Mouse (Mus musculus) MEL-GATA-1-ER (cell line): ENCODE results near the gene 4930522H14Rik.

ENCODE experiments used
- DNase-seq: peaks from one replicate; pipeline ENCODE4 v3.0.0-alpha.2; 2012; ENCODE audit warnings: low read depth; ENCODE audit errors: extremely low read depth

Gene 4930522H14Rik

GRCm38 (mm10) chr4:109531111-109531510 lies at the start of gene 4930522H14Rik:
TSS of gene 4930522H14Rik (minus strand) at chr4:109531297.
- no peak for DNase-seq

- DNase-seq: no peak
Observed at GRCm38 (mm10) chr4:109578356-109578755, 47.3 kb upstream of the 4930522H14Rik start.

- DNase-seq: peak; percentile 28
Observed at GRCm38 (mm10) chr4:109576933-109577332, 45.8 kb upstream of the 4930522H14Rik start.

DNA sequence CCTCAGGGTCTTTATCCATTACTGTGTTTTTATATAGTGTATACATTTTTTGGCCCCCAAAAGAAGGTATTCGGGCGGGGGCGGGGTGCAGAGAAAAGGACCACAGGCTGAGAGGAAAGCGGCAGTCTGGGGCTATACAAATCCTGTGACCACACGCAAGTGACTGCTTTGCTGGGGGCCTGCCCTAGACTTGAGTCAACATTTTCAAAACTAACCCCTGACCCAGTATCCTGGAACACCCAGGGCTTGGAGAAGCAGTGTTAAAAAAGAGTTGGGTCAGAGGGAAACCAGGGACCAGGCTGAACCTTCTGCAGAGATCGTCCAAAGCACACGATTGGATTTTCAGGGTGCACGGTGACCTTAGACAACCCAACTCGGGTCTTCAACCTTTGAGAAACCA lies 43.7 kb upstream of the 4930522H14Rik start:
- DNase-seq: no peak

GRCm38 (mm10) chr4:109574331-109574730 lies 43.2 kb upstream of the 4930522H14Rik start:
- no peak for DNase-seq

DNA sequence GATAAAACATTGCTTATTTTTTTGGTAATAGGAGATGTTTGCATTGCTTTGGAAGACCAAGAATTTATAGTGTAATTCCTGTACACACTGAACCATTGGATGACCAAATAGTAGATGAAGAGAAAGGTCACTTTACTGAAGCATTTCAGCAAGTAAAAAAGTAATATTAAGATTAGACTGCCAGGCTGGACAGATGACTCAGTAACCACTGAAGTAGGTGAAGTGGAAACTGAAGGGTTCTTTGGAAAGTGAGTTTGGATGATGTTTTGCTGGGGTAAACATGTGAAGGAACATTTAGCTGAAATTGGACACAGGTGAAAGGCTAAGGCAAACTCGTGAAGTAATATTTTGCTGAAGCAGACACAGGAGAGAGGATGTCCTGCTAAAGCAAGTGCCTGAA lies 41.5 kb upstream of the 4930522H14Rik start:
- DNase-seq: no peak

GRCm38 (mm10) chr4:109569421-109569820 lies 38.3 kb upstream of the 4930522H14Rik start:
- no peak for DNase-seq

GRCm38 (mm10) chr4:109568959-109569358 lies 37.9 kb upstream of the 4930522H14Rik start:
- no peak for DNase-seq

DNA sequence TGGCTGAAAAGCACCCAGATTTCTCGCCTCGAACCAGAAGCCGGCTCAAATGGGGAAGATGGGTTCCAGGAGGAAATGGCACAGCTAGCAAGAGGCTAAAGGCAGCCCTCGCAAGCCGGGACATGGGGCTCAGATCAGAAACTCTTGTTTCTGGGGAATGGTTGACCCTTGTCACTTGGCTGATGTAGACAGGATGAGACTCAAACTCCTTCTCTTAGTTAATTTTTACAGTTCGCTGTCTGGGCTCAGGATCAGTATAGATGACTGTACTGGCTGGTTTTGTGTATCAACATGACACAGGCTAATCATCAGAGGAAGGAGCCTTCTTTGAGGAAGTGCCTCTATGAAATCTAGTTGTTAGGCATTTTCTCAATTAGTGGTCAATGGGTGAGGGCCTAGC lies 33.6 kb upstream of the 4930522H14Rik start:
- no peak for DNase-seq

- DNase-seq: no peak
Observed at GRCm38 (mm10) chr4:109550338-109551150, 19.4 kb upstream of the 4930522H14Rik start.

DNA sequence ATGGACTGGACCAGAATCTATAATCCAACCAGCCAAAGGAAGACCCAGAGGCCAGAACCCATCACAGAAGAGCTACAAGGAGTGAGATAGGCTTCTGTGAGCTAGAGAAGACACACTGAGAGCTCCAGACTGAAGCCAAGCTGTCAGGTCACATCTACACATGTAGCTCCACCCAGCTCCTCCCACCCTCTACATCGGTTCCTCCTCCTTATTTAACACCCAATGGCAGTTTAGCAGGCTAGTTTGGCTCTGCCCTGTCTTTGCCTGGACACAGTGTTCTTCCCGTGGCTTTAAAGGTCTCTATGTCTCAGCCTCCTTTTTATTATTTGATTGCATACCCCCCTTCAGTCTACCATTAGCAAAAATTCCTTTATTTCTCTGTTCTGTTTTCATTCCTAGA lies 16.2 kb upstream of the 4930522H14Rik start:
- DNase-seq: peak; percentile 22

- DNase-seq: no peak
Observed at GRCm38 (mm10) chr4:109546538-109546937, 15.4 kb upstream of the 4930522H14Rik start.

DNA sequence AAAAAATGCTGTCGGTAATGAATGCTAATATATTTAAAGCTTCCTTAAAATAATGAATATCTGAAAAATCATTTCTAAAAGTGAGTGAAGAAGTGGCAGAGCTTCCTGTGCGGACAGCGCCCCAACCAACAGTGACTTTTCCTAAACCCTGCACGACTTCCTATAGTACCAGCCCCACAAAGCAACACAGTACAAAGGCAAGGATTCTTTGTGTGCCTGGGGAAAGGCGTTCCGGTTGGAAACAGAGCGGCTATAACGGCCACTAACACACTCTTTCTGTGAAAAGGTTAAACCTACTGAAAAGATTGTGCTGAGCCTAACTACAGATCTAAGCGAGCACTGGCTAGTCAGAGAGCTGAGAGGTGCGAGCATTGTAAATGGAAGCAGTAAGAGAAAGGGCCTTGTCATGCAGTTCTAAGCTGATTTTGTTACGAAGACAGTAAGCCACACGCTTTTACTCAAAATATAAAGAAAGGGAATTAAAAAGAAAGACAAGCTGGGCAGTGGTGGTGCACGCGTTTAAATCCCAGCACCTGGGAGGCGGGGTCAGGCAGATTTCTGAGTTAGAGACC lies 766 bp downstream of the 4930522H14Rik start:
- no peak for DNase-seq

- DNase-seq: peak; percentile 63
Observed at GRCm38 (mm10) chr4:109504885-109505284, 26.2 kb downstream of the 4930522H14Rik start.

DNA sequence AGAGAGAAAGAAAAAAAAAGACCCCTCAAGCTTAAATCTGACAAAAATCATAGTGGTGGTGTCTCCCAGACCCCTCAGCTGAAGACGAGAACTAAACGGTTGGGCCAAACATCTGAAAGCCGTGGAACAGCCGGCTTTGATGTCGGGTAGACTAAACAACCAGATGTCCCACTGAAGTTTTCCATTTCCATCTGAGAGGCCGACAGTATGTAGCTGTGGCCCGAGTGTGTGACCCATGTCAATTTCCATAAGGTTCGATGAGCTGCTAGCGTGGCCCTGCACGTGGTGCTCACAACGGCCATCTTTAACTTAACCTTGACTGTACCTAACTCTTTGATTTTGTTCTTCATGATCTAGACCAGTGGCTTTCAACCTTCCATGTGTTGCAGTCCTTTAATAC lies 32.6 kb downstream of the 4930522H14Rik start:
- DNase-seq: no peak

- no peak for DNase-seq
Observed at GRCm38 (mm10) chr4:109493581-109493980, 37.5 kb downstream of the 4930522H14Rik start.

DNA sequence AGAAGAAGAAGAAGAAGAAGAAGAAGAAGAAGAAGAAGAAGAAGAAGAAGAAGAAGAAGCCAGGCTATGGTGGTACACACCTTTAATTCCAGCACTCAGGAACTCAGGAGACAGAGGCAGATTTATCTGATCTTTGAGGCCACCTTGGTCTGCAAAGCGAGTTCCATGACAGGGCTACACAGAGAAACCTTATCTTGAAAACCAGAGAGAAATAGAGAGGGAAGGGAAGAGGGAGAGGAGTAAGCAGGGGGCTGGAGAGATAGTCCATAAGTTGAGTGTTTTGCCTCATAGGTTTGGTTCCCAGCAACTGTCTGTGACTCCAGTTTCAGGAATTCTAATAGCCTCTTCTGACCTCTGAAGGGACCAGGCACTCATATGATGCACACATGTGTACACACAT lies 42.3 kb downstream of the 4930522H14Rik start:
- no peak for DNase-seq

DNA sequence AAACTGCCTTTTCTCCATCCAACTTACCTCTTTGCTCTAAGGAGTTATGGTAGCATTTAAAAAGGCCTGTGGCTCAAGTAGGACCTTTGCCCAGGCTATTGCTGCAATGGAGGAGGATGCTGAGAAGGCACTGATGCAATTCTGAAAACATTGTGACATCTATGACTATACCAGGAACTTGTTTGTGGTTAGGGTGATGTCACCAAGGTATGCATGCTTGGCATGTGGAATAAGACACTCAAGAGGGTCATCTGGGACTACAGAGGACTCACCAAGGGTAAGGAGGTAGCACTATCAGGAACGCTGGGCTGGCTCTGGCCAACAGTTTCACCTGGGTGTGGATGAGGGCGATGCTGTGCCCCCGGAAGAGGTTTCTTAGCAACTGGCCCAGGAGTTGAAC lies 46.5 kb downstream of the 4930522H14Rik start, which contains the start of gene Rnf11:
TSS of gene Rnf11 (minus strand) at position 108 of the 400 bp plus-strand sequence.
- DNase-seq: no peak

- DNase-seq: no peak
Observed at GRCm38 (mm10) chr4:109482701-109483100, 48.4 kb downstream of the 4930522H14Rik start.

- DNase-seq: no peak
Observed at GRCm38 (mm10) chr4:109481424-109481823, 49.7 kb downstream of the 4930522H14Rik start.

DNA sequence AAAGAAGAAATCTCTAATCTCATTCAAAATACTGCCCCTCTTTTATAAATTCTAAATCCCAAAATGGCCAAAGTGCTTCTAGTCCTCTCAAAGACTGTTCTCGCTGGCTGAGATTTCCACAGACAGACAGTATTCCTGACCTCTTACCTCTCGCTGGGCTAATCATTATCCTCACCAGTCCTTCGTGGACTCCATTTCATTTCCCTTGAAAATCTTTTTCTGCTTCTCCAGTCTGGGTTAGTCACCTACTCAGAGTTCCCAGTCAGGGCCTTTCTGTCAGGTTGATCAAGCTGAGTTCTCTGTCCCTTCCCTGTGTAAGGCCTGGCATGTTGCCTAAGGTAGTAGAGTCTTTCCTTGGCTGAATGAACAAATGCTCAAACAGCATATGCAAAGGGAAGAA lies 53.6 kb downstream of the 4930522H14Rik start:
- no peak for DNase-seq

DNA sequence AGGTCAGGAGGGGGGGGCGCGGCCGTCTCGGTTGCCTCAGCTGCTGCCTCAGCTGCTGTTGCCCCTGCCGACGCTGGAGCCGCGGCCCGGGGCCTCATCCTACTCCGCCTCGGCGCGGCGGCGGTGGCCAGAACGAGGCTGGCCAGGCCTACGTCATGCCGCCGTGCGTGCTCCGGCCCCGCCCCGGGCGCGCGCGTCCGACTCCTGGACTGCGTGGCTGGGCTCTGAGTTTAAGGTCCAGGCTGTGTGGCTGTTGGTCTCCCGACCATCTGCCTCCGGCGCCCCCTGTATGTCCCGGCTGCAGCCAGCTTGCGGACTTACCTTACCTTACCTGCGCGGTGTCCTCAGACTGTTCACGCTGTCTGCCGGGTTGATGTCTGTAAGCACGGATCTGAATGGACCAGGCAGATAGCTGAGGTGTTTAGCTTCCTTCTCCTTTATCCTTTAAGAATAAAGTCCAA lies 54.5 kb downstream of the 4930522H14Rik start:
- DNase-seq: peak; percentile 44
